Mouse (Mus musculus) limb, embryonic 14.5 days (tissue): Measurements from ENCODE around the gene Tshz2. TPM values are rescaled to one million over a fixed set of nuclear protein-coding genes. Genes with fewer than 3 reads are reported as not detected.

Source experiments
- ATAC-seq: fragments of 200-750 bp; cut with Nextera tagmentation; 2 replicates; pipeline ENCODE4 v1.8.0; 2017; ENCODE audit warnings: low read depth, moderate number of reproducible peaks, moderate TSS enrichment; ENCODE audit not compliant: low FRiP score
- DNase-seq: peaks from one replicate; pipeline ENCODE4 v3.0.0-alpha.2; 2015; ENCODE audit warnings: low spot score
- H3K27ac ChIP-seq: fragments of 300-500 bp; sonication (generic); replicated peaks from 2 replicates; pipeline ENCODE4 v1.5.1; 2014; ENCODE audit warnings: low read depth, mild to moderate bottlenecking, low read length, moderate library complexity, mixed read lengths
- H3K27me3 ChIP-seq: fragments of 300-500 bp; sonication (generic); 2 replicates; pipeline ENCODE4 v1.6.1; 2014; ENCODE audit warnings: low read length, mixed read lengths; ENCODE audit not compliant: control insufficient read depth, insufficient read depth
- H3K36me3 ChIP-seq: fragments of 300-500 bp; sonication (generic); 2 replicates; pipeline ENCODE4 v1.6.1; 2014; ENCODE audit warnings: mild to moderate bottlenecking, low read length, moderate library complexity, mixed read lengths; ENCODE audit not compliant: control insufficient read depth, insufficient read depth
- H3K4me1 ChIP-seq: fragments of 300-500 bp; sonication (generic); 2 replicates; pipeline ENCODE4 v1.6.1; 2014; ENCODE audit warnings: antibody characterized with exemption, low read length, mixed read lengths; ENCODE audit not compliant: control insufficient read depth, insufficient read depth
- H3K4me2 ChIP-seq: fragments of 300-500 bp; sonication (generic); replicated peaks from 2 replicates; pipeline ENCODE4 v1.6.1; 2014; ENCODE audit warnings: low read depth, mild to moderate bottlenecking, low read length, moderate library complexity; ENCODE audit not compliant: severe bottlenecking
- H3K4me3 ChIP-seq: fragments of 300-500 bp; sonication (generic); replicated peaks from 2 replicates; pipeline ENCODE4 v1.5.1; 2014; ENCODE audit warnings: low read length
- H3K9ac ChIP-seq: fragments of 300-500 bp; sonication (generic); 2 replicates; pipeline ENCODE4 v1.6.1; 2014; ENCODE audit warnings: mild to moderate bottlenecking, low read depth, low read length, moderate library complexity; ENCODE audit not compliant: severe bottlenecking
- H3K9me3 ChIP-seq: fragments of 300-500 bp; sonication (generic); 2 replicates; pipeline ENCODE4 v1.6.1; 2016; ENCODE audit warnings: low read length; ENCODE audit not compliant: control insufficient read depth
- POLR2A ChIP-seq: fragments of 200-500 bp; IDR thresholded peaks from 2 replicates; pipeline ENCODE4 v1.8.0; 2012; ENCODE audit warnings: inconsistent platforms, mild to moderate bottlenecking, moderate library complexity, borderline replicate concordance; ENCODE audit not compliant: insufficient read depth, insufficient read length; ENCODE audit errors: extremely low read depth
- WGBS: fragments of 180-500 bp; shearing (Covaris S2); extraction: QIAGEN DNeasy Blood & Tissue Kit; methylation state at CpG from one replicate; pipeline ENCODE4 v1.1.7; 2014; 5-methylcytosine and 5-hydroxymethylcytosine counted together
- polyA plus RNA-seq, 2 experiments: library from polyadenylated mRNA; depleted of rRNA in 1 of 2; stranded (reverse) in 1 of 2; unstranded in 1 of 2; fragments of >200 nt; fragmentation: Nextera tagmentation in 1 of 2; extraction: Ambion mirVana in 1 of 2; gene quantifications; 2 replicates each; pipeline versions ENCODE4 v1.2.1 to v1.2.3; 2012 to 2014

Gene Tshz2
- polyA plus RNA-seq, 2 experiments = 7.3 to 29.2 TPM

- Histone ChIP-seq H3K36me3 (no peaks in the 10 kb centered on the region), H3K27me3 (no peaks in the 10 kb centered on the region), H3K4me1 (no peaks in the 10 kb centered on the region), H3K4me3 (no peak overlapping the region), H3K27ac (no peak overlapping the region), H3K4me2 (no peak overlapping the region), H3K9me3 (no peaks in the 10 kb centered on the region), H3K9ac (no peak overlapping the region)
- WGBS = 92% methylated on average over 6 of the region's 6 CpGs
- ATAC-seq (no peak), DNase-seq (no peak)
- TF ChIP-seq POLR2A = no peak
Observed at GRCm38 (mm10) chr2:169802241-169802640, 169.4 kb downstream of the Tshz2 start.

GRCm38 (mm10) chr2:169804380-169804779 lies 171.6 kb downstream of the Tshz2 start:
- ATAC-seq (peak; percentile 55; the same call in 1 of the 2 replicates), DNase-seq (peak; percentile 61)
- Histone ChIP-seq H3K27ac (0 out of 2 replicates have a peak overlapping the region, but pooled peaks have one; percentile 27), H3K4me3 (no peak overlapping the region), H3K4me1 (no peaks in the 10 kb centered on the region), H3K4me2 (no peak overlapping the region), H3K9me3 (no peaks in the 10 kb centered on the region), H3K36me3 (no peaks in the 10 kb centered on the region), H3K9ac (no peak overlapping the region), H3K27me3 (no peaks in the 10 kb centered on the region)
- no peak for TF ChIP-seq POLR2A
- 43% methylated on average over 5 of the region's 5 CpGs for WGBS

GRCm38 (mm10) chr2:169805545-169805944 lies 172.7 kb downstream of the Tshz2 start:
- 84% methylated on average over 12 of the region's 12 CpGs for WGBS

GRCm38 (mm10) chr2:169811589-169811988 lies 178.8 kb downstream of the Tshz2 start:
- peaks cover 17% of the 10 kb centered on the region for H3K4me1 ChIP-seq
- TF ChIP-seq POLR2A = no peak
- H3K4me2 ChIP-seq = no peak overlapping the region
- DNase-seq (peak; percentile 72), ATAC-seq (peak; percentile 81)
- H3K4me3 ChIP-seq = no peak overlapping the region
- no peaks in the 10 kb centered on the region for H3K27me3 ChIP-seq
- 26% methylated on average over 5 of the region's 5 CpGs for WGBS
- H3K9ac ChIP-seq = no peak overlapping the region
- H3K36me3 ChIP-seq = no peaks in the 10 kb centered on the region
- no peaks in the 10 kb centered on the region for H3K9me3 ChIP-seq
- no peak overlapping the region for H3K27ac ChIP-seq

More at GRCm38 (mm10) chr2:169805545-169805944, 172.7 kb downstream of the Tshz2 start:
- H3K27me3 ChIP-seq = no peaks in the 10 kb centered on the region
- H3K4me3 ChIP-seq = no peak overlapping the region
- H3K4me1 ChIP-seq = 0 out of 2 replicates have a peak, but pooled peaks cover under 1% of the 10 kb centered on the region
- no peak for ATAC-seq
- H3K4me2 ChIP-seq = no peak overlapping the region
- no peak for DNase-seq
- no peak overlapping the region for H3K27ac ChIP-seq
- TF ChIP-seq POLR2A = no peak
- H3K36me3 ChIP-seq = no peaks in the 10 kb centered on the region
- no peaks in the 10 kb centered on the region for H3K9me3 ChIP-seq
- H3K9ac ChIP-seq = no peak overlapping the region

GRCm38 (mm10) chr2:169812055-169812454 lies 179.2 kb downstream of the Tshz2 start:
- Histone ChIP-seq H3K9me3 (no peaks in the 10 kb centered on the region), H3K4me3 (no peak overlapping the region), H3K27ac (no peak overlapping the region), H3K9ac (no peak overlapping the region), H3K27me3 (no peaks in the 10 kb centered on the region), H3K4me1 (peaks cover 17% of the 10 kb centered on the region), H3K36me3 (no peaks in the 10 kb centered on the region), H3K4me2 (no peak overlapping the region)
- no peak for TF ChIP-seq POLR2A
- WGBS = 28% methylated on average over 8 of the region's 8 CpGs
- ATAC-seq (no peak; the same call in 1 of the 2 replicates), DNase-seq (peak; percentile 31)

- Histone ChIP-seq H3K4me3 (no peak overlapping the region), H3K9me3 (no peaks in the 10 kb centered on the region), H3K36me3 (no peaks in the 10 kb centered on the region), H3K9ac (no peak overlapping the region), H3K4me2 (no peak overlapping the region), H3K27ac (no peak overlapping the region), H3K4me1 (peaks cover 17% of the 10 kb centered on the region), H3K27me3 (no peaks in the 10 kb centered on the region)
- ATAC-seq = no peak
- 78% methylated on average over 7 of the region's 7 CpGs for WGBS
- no peak for TF ChIP-seq POLR2A
- DNase-seq = no peak
Observed at GRCm38 (mm10) chr2:169812940-169813339, 180.1 kb downstream of the Tshz2 start.
